Mouse (Mus musculus): ENCODE results near the gene Slco1c1. TPM values are rescaled to one million over a fixed set of nuclear protein-coding genes. Genes with fewer than 3 reads are reported as not detected.

Slco1c1 gene
- polyA plus RNA-seq, 1 experiment from 2014 or later: 1.5 TPM

DNA sequence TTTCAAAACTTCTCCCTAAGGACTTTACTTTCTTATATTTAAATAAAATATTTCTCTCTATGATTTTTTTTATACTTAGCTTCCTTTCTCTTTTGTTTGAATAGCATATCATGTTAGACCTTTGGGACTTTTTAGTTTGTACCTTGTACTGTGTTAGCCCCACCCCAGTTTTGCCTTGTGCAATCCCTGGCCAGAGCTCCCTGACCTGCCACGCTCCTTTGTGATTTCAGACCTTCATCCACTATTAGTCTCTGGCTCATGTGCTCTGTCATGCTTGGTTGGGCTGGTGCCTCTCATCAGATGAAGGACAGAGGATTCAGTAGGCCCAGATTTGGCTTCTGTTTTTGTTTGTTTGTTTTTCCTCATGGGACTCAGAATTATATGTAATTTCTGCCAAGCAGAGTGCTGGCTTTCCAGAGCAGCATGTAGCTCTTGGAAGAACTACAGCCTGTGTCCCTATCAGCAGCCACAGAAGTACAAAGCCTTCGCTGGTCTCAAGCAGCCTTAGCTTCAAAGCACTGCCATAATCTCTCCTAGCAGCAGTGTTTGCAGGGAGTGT, 86.6 kb downstream of the Slco1c1 start:
- H3K27ac ChIP-seq (ENCODE audit: low read depth, low read length): no peak overlapping the region
- WGBS: 67% methylated on average over 2 of the region's 2 CpGs

DNA sequence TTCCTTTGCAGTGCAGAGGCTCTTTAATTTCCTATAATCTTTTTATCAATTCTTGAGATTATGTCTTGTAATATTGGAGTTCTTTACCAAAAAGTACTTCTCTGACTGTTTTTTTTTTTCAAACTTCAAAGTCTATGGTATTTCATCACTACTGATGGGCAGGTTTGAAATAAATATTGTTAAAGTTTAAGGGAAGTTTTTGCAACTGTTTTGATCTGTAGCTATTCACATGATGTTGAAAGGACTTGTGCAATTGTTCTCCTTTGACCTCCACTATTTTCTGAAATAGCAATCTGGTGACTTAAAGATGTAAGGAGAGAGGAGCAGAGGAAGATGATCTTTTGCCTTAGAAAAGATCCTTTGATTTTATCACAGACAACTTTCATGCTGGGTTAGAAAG, 89.8 kb downstream of the Slco1c1 start:
- ATAC-seq (ENCODE audit: low FRiP score): no peak
- H3K27me3 ChIP-seq (ENCODE audit: control insufficient read depth, insufficient read depth, low read length): no peaks in the 10 kb centered on the region

More for the DNA sequence above, 86.6 kb downstream of the Slco1c1 start:
- Histone ChIP-seq H3K9ac (ENCODE audit: low read length) (no peak overlapping the region), H3K9me3 (ENCODE audit: control insufficient read depth, low read length) (no peaks in the 10 kb centered on the region), H3K27me3 (ENCODE audit: control insufficient read depth, insufficient read depth, low read length) (no peaks in the 10 kb centered on the region), H3K36me3 (ENCODE audit: control insufficient read depth, insufficient read depth, low read length) (no peaks in the 10 kb centered on the region), H3K4me2 (no peak overlapping the region), H3K4me1 (ENCODE audit: control insufficient read depth, insufficient read depth, low read length) (no peaks in the 10 kb centered on the region), H3K4me3 (ENCODE audit: low read depth, low read length) (no peak overlapping the region)
- ATAC-seq (ENCODE audit: low FRiP score) (no peak), DNase-seq (ENCODE audit: low spot score, missing footprints) (no peak)

DNA sequence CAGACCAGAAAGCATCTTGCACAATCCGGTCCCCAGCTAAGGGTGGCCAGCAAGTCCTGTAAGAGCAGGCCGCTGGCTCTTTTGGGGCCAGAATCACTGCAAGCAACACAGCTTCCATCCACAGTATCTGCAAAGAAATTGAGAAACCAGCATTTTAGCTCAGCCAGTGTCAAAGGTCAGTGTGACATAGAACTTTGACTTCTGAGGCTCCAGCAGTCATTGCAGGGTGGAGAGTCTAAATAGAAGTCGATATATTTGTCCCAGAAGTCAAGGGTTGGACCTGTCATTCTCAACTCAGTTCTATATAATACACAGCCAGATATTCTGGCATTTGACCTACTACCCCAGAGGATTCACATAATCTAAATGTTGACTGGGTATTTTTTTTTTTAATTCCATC, 91.2 kb downstream of the Slco1c1 start:
- no peaks in the 10 kb centered on the region for H3K4me1 ChIP-seq (ENCODE audit: control insufficient read depth, insufficient read depth, low read length)
- DNase-seq (ENCODE audit: low spot score, missing footprints) (no peak), ATAC-seq (ENCODE audit: low FRiP score) (no peak)
- no peak overlapping the region for H3K27ac ChIP-seq (ENCODE audit: low read depth, low read length)
- H3K4me3 ChIP-seq (ENCODE audit: low read depth, low read length): no peak overlapping the region
- H3K9me3 ChIP-seq (ENCODE audit: control insufficient read depth, low read length): no peaks in the 10 kb centered on the region
- no peaks in the 10 kb centered on the region for H3K27me3 ChIP-seq (ENCODE audit: control insufficient read depth, insufficient read depth, low read length)
- no peaks in the 10 kb centered on the region for H3K36me3 ChIP-seq (ENCODE audit: control insufficient read depth, insufficient read depth, low read length)
- H3K9ac ChIP-seq (ENCODE audit: low read length): no peak overlapping the region
- no peak overlapping the region for H3K4me2 ChIP-seq
- 94% methylated on average over 3 of the region's 3 CpGs for WGBS

More for the DNA sequence above, 89.8 kb downstream of the Slco1c1 start:
- H3K27ac ChIP-seq (ENCODE audit: low read depth, low read length): no peak overlapping the region
- no peak overlapping the region for H3K9ac ChIP-seq (ENCODE audit: low read length)
- H3K36me3 ChIP-seq (ENCODE audit: control insufficient read depth, insufficient read depth, low read length): no peaks in the 10 kb centered on the region
- no peak overlapping the region for H3K4me3 ChIP-seq (ENCODE audit: low read depth, low read length)
- no peak overlapping the region for H3K4me2 ChIP-seq
- no peaks in the 10 kb centered on the region for H3K4me1 ChIP-seq (ENCODE audit: control insufficient read depth, insufficient read depth, low read length)
- DNase-seq (ENCODE audit: low spot score, missing footprints): no peak
- H3K9me3 ChIP-seq (ENCODE audit: control insufficient read depth, low read length): no peaks in the 10 kb centered on the region

Other genes with a start within 250 kb of the Slco1c1 start
- not detected in 2 replicates for gene Slco1b2, start 105.2 kb downstream of the Slco1c1 start, polyA plus RNA-seq (2014; fragmentation: Nextera tagmentation; extraction: Ambion mirVana)
- gene Gm5724, start 249.4 kb downstream of the Slco1c1 start, polyA plus RNA-seq (2014; fragmentation: Nextera tagmentation; extraction: Ambion mirVana): not detected in 2 replicates